Mouse (Mus musculus): ENCODE results near the gene Rbfox2. TPM values are rescaled to one million over a fixed set of nuclear protein-coding genes. Genes with fewer than 3 reads are reported as not detected.
A peak's percentile ranks its signal among the peaks of the same experiment; 100 is the strongest.

Rbfox2 gene
- polyA plus RNA-seq, 2 experiments, result 94.7 to 189 TPM

DNA sequence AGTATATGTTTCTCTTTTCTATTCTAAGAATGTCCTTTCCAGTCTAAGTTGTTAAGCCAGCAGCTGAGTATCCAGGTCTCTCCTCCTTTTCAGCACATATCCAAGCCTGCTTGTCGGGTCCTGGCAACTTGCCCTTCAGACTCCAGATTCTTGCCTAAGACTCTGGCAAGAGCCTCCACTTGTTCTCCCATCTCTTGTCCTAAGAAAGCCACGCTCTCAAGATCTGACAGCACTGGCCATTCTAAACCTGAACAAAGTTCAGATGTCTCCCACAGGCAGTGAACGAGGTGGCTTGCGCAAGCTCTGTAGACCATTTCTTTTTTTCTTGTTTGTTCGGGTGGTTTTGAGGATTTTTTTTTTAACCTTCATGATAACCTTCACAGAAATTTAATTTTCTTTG lies 110.0 kb downstream of the Rbfox2 start:
- no peak overlapping the region for H3K4me2 ChIP-seq (replicated peaks; ENCODE audit: low read depth, low read length, severe bottlenecking)
- ATAC-seq (ENCODE audit: low FRiP score, low read depth) (no peak), DNase-seq (ENCODE audit: low spot score) (no peak)
- WGBS, result 80% methylated on average over 5 of the region's 5 CpGs
- TF ChIP-seq POLR2A (IDR thresholded peaks at IDR 0.05; ENCODE audit: borderline replicate concordance, extremely low read depth, insufficient read depth, insufficient read length), result no peak
- peaks cover 21% of the 10 kb centered on the region for H3K4me1 ChIP-seq (ENCODE audit: control insufficient read depth, insufficient read depth, low read length)
- H3K9ac ChIP-seq (ENCODE audit: low read depth, low read length, severe bottlenecking), result no peak overlapping the region
- no peaks in the 10 kb centered on the region for H3K36me3 ChIP-seq (ENCODE audit: control insufficient read depth, insufficient read depth, low read length)
- H3K9me3 ChIP-seq (ENCODE audit: control insufficient read depth, low read length), result no peaks in the 10 kb centered on the region
- no peaks in the 10 kb centered on the region for H3K27me3 ChIP-seq (ENCODE audit: control insufficient read depth, insufficient read depth, low read length)
- H3K4me3 ChIP-seq (replicated peaks; ENCODE audit: low read length), result no peak overlapping the region
- H3K27ac ChIP-seq (replicated peaks; ENCODE audit: low read depth, low read length), result no peak overlapping the region

DNA sequence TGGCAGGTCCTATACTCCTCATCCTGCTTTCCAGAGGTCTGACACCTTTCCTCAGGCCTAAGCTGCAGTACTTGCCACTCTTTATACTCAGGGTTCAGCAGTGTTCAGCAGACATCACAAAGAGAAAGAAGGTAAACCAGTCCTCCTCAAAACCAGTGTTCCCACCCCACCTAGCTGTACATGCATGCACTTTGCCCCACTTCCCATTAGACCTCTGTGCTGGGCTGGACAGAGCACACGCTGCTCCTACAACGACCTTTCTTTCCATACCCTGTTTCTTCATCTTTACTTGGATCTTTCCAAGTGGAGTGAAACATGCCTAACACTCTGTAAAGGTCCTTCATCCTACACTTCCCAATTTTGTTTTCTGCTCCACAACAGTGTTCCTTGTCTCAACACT lies 110.8 kb downstream of the Rbfox2 start:
- no peaks in the 10 kb centered on the region for H3K36me3 ChIP-seq (ENCODE audit: control insufficient read depth, insufficient read depth, low read length)
- no peak overlapping the region for H3K9ac ChIP-seq (ENCODE audit: low read depth, low read length, severe bottlenecking)
- no peaks in the 10 kb centered on the region for H3K9me3 ChIP-seq (ENCODE audit: control insufficient read depth, low read length)
- H3K27me3 ChIP-seq (ENCODE audit: control insufficient read depth, insufficient read depth, low read length), result no peaks in the 10 kb centered on the region
- H3K4me1 ChIP-seq (ENCODE audit: control insufficient read depth, insufficient read depth, low read length), result peaks cover 21% of the 10 kb centered on the region
- 81% methylated on average over 2 of the region's 2 CpGs for WGBS
- no peak overlapping the region for H3K27ac ChIP-seq (replicated peaks; ENCODE audit: low read depth, low read length)
- no peak overlapping the region for H3K4me2 ChIP-seq (replicated peaks; ENCODE audit: low read depth, low read length, severe bottlenecking)
- no peak overlapping the region for H3K4me3 ChIP-seq (replicated peaks; ENCODE audit: low read length)
- TF ChIP-seq POLR2A (IDR thresholded peaks at IDR 0.05; ENCODE audit: borderline replicate concordance, extremely low read depth, insufficient read depth, insufficient read length), result no peak
- DNase-seq (ENCODE audit: low spot score), result no peak
- ATAC-seq (ENCODE audit: low FRiP score, low read depth), result no peak

GRCm38 (mm10) chr15:77192154-77192935 lies 114.5 kb downstream of the Rbfox2 start:
- TF ChIP-seq POLR2A (IDR thresholded peaks at IDR 0.05; ENCODE audit: borderline replicate concordance, extremely low read depth, insufficient read depth, insufficient read length), result no peak
- no peaks in the 10 kb centered on the region for H3K27me3 ChIP-seq (ENCODE audit: control insufficient read depth, insufficient read depth, low read length)

GRCm38 (mm10) chr15:77186096-77186495 lies 120.7 kb downstream of the Rbfox2 start:
- H3K4me1 ChIP-seq (ENCODE audit: control insufficient read depth, insufficient read depth, low read length), result peaks cover 16% of the 10 kb centered on the region
- 0 out of 2 replicates have a peak, but pooled peaks cover 6% of the 10 kb centered on the region for H3K36me3 ChIP-seq (ENCODE audit: control insufficient read depth, insufficient read depth, low read length)
- no peak for ATAC-seq (ENCODE audit: low FRiP score, low read depth)
- H3K9me3 ChIP-seq (ENCODE audit: control insufficient read depth, low read length), result no peaks in the 10 kb centered on the region
- no peak for DNase-seq (ENCODE audit: low spot score)
- H3K27me3 ChIP-seq (ENCODE audit: control insufficient read depth, insufficient read depth, low read length), result no peaks in the 10 kb centered on the region
- no peak overlapping the region for H3K4me2 ChIP-seq (replicated peaks; ENCODE audit: low read depth, low read length, severe bottlenecking)
- no peak overlapping the region for H3K4me3 ChIP-seq (replicated peaks; ENCODE audit: low read length)
- no peak overlapping the region for H3K27ac ChIP-seq (replicated peaks; ENCODE audit: low read depth, low read length)
- 100% methylated on average over 1 of the region's 1 CpGs for WGBS
- H3K9ac ChIP-seq (ENCODE audit: low read depth, low read length, severe bottlenecking), result no peak overlapping the region
- no peak for TF ChIP-seq POLR2A (IDR thresholded peaks at IDR 0.05; ENCODE audit: borderline replicate concordance, extremely low read depth, insufficient read depth, insufficient read length)

More at GRCm38 (mm10) chr15:77192154-77192935, 114.5 kb downstream of the Rbfox2 start:
- Histone ChIP-seq H3K36me3 (ENCODE audit: control insufficient read depth, insufficient read depth, low read length) (0 out of 2 replicates have a peak, but pooled peaks cover 2% of the 10 kb centered on the region), H3K9ac (ENCODE audit: low read depth, low read length, severe bottlenecking) (no peak overlapping the region), H3K9me3 (ENCODE audit: control insufficient read depth, low read length) (no peaks in the 10 kb centered on the region), H3K27ac (replicated peaks; ENCODE audit: low read depth, low read length) (peak overlapping the region; percentile 71), H3K4me3 (replicated peaks; ENCODE audit: low read length) (no peak overlapping the region), H3K4me2 (replicated peaks; ENCODE audit: low read depth, low read length, severe bottlenecking) (no peak overlapping the region; the same call in 1 of the 2 replicates), H3K4me1 (ENCODE audit: control insufficient read depth, insufficient read depth, low read length) (peaks cover 20% of the 10 kb centered on the region)
- 43% methylated on average over 14 of the region's 14 CpGs for WGBS
- ATAC-seq (ENCODE audit: low FRiP score, low read depth), result no peak
- no peak for DNase-seq (ENCODE audit: low spot score)

- Histone ChIP-seq H3K9me3 (ENCODE audit: control insufficient read depth, low read length) (no peaks in the 10 kb centered on the region), H3K4me2 (replicated peaks; ENCODE audit: low read depth, low read length, severe bottlenecking) (no peak overlapping the region), H3K36me3 (ENCODE audit: control insufficient read depth, insufficient read depth, low read length) (0 out of 2 replicates have a peak, but pooled peaks cover 5% of the 10 kb centered on the region), H3K4me1 (ENCODE audit: control insufficient read depth, insufficient read depth, low read length) (peaks cover 16% of the 10 kb centered on the region), H3K9ac (ENCODE audit: low read depth, low read length, severe bottlenecking) (no peak overlapping the region), H3K27me3 (ENCODE audit: control insufficient read depth, insufficient read depth, low read length) (no peaks in the 10 kb centered on the region), H3K4me3 (replicated peaks; ENCODE audit: low read length) (no peak overlapping the region), H3K27ac (replicated peaks; ENCODE audit: low read depth, low read length) (no peak overlapping the region)
- TF ChIP-seq POLR2A (IDR thresholded peaks at IDR 0.05; ENCODE audit: borderline replicate concordance, extremely low read depth, insufficient read depth, insufficient read length), result no peak
- no peak for ATAC-seq (ENCODE audit: low FRiP score, low read depth)
- no peak for DNase-seq (ENCODE audit: low spot score)
- 40% methylated on average over 5 of the region's 5 CpGs for WGBS
These were observed 121.2 kb downstream of the Rbfox2 start for GRCm38 (mm10) chr15:77185614-77186013.
